Mouse (Mus musculus) neutrophil, adult 5-6 weeks (primary cell): Measurements from ENCODE around the gene Exosc7. TPM values are rescaled to one million over a fixed set of nuclear protein-coding genes. Genes with fewer than 3 reads are reported as not detected.

Experiments
- ATAC-seq: fragments of 151-379, 151-347 bp; 2 replicates; pipeline ENCODE4 v1.8.0; 2017; ENCODE audit warnings: mild to moderate bottlenecking, moderate TSS enrichment; ENCODE audit not compliant: insufficient number of reproducible peaks, poor library complexity, low FRiP score, severe bottlenecking; ENCODE audit errors: extremely low read depth
- total RNA-seq: library from RNA; stranded (forward); fragments of 200-1000 nt; gene quantifications from 2 replicates; pipeline ENCODE4 v1.2.3, GENCODE M21; 2017

Exosc7 gene
- total RNA-seq, 1 experiment from 2014 or later: 35.0 TPM

DNA sequence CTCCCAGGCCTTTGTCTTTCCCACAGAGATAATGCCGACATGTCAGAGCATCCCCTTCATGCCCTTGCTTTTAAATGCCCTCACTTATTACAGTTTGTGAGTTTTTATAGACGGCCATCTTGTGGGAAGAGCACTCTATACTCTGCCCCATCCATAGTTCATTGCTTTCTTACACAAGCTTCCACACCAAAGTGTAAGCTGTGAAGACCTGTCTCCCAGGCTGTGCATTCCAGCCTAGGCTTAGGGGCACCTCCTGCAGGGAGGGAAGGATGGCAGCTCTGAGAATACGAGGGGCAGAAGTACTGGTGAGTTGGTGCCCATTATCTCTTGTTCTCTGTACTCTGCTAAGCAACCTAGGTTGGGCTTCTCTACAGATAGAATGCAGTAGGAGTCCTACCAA lies 20.0 kb downstream of the Exosc7 start:
- ATAC-seq: no peak

DNA sequence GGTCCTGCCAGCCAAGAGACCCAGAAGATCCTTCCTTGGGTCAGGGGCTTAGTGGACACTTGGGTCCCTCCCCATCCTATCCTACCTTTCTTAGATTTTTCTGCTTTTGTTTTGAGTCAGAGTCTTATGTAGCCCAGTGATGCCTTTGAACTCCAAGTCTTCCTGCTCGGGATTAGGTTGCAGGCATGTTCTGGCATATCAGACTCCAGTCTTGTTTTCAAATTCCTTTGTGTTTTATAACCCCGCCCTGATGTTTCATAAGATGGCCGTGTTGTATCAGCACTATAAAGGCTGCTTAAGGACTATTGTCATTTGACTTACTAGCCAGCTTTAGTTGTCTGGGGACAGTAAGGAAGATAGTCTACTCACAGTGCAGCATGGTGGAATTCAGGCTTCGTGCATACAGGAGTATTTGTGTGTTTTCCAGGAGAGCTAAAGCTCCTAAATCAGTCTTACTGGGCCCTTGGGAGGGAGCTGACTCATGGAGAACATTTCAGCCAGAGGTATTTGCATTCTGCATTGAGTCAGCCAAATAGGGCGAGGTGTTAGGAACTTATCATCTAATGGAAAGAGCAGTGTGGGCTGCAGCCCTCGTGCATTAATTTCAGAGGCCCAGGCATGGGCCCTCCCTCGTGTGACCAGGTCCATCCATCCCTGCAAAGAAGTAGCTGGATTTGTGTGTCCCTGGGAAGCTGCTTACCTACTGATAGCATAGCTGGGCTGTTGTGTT lies 24.1 kb downstream of the Exosc7 start:
- ATAC-seq: no peak

DNA sequence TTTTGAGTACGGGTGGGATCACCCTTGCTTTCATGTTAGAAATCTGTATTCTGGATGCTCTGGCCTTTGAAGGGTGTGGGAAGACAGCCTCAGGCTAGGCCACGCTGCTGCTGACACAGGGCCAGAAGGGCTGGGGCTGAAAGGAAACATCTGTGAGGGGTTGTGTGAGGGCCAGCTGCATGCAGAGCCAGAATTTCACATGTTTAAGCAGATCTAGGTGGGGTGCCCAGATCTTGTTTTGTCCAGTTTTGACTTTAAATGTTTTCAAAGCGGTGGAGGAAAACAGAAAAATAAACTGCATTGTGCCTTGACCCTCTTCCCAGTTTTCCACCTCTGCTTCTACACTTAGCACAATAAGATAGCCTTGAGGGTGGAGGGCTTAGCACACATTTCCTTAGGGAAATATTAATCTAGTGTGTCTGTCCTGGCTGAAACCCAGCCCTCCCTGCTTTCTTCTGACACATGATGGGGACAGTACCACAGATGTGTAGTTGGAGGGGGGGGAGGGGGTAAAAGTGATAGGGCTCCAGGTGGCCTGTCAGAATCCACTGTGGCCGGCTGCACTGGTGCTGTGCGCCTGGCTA lies 26.0 kb downstream of the Exosc7 start:
- ATAC-seq: no peak

DNA sequence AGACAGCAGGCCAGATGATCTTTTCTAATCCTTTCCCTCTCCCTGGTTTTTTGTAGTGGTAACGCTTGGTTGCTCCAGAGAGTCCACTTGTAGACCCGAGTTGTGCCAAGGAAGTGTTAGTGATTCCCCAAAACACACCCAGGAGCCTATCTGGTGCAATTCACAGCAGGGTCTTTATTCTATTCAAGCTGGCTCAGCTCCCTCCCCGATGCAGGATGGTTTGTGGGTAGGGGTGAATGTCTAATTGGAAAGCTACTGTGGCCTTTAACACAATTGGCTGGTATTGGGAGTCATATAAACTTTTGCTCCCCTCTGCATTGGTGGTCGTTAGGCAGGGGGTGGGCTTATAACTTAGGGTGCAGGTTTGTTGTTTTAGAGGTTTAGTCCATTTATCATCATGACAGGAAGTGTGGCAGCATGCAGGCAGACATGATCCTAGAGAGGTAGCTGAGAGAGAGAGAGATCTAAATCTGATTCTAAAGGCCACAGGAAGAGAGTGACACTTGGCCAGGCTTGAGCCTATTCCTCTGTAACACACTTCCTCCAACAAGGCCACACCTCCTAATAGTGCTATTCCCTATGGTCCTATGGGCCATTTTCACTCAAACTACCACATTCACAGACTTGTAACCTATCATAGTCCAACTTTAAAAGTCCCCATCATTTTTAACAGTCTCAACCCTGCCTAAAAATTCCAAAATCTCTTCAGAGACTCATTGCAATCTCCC lies 27.0 kb downstream of the Exosc7 start:
- ATAC-seq: no peak

DNA sequence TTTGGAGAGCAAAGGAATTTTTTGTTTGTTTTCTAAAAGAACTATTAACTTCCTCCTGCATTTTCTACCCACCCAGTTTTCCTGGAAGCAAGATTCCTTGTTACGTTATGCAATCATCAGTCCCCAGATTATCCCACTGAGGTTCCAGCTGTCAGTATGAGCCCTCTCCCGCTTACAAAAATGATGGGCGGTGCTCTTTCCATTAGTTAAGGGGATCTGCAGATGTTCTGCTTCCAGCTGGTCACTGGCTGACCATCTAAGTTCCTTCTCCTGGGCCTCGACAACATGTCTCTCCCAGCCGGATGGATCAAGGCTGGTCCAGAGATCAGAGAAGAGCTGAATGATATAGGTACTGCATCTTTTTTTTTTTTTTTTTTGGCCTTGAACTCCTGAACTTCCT lies 35.4 kb downstream of the Exosc7 start:
- no peak for ATAC-seq

DNA sequence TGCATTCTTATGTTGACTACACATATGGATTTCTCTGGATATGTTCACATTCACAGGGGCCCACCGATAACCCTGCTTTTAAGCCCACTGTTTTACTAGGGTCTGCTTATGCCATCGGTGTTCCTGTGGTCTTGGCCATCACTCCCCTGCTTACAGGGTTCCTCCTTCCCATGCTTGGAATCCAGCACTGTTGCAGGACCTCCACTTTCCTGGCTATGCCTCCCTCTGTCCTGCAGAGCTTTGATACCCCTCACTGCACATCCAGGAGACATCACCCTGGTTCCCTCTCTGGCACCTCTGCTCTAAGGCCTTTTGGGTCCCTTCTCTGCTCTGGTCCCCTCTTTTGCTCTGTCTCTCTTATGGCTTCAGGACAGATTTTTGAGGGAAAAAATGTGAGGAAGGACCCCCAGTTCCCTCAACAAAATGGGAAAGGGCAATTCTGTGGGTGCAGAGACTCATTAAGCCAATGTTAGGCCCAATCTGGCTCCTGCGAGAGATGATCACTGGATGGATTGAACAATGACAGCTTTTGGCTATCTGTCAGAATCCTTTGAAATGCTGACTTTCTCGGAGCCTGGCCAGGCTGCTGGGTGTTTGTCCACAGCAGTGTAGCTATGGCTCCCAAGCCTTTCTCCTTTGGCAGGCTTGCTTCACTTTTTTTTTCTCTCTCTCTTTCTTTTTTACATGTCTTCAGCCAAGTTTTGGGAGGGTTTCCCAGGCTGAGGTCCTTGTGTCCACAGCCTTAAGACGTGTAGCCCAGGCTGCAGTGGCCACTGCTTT lies 37.4 kb downstream of the Exosc7 start, which contains the start of gene Clec3b:
Clec3b (plus strand) TSS at position 706 of the 780 bp plus-strand sequence.
- no peak for ATAC-seq

DNA sequence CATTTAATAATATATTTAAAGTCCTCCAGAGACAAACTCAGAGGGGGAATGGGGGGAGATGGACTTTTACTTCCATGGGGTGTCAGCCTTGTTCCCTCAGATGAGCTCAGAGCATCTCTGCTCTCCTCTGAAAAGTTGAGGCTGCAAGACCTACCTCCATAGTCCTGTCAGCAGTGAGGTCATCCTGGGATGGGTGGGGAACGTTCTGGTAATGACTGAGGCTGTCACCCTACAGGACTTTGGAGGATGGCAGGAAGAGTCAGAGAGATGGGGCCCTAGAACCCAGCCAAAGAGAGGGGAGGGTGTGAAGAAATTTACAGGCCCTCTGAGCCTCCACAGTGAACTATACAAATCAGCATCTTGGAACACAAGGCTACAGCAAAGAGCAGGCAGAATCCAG lies 38.5 kb downstream of the Exosc7 start:
- ATAC-seq: no peak

DNA sequence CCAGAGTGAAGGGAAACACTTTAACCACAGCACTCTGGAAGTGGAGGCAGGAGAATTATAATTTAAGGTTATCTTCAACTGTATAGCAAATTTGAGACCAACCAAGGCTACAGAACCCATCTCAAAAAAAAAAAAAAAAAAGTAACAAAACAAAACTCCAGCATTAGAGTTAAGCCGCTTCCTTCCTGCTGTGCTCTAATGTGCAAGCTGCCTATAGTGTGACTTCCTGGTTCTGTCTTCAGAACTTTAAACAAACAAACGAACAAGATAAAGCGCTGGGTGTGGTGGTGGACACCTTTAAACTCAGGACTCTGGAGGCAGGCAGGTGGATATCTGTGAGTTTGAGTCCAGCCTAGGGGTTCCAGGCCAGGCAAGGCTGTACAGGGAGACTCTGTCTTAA lies 39.0 kb downstream of the Exosc7 start:
- ATAC-seq: no peak

DNA sequence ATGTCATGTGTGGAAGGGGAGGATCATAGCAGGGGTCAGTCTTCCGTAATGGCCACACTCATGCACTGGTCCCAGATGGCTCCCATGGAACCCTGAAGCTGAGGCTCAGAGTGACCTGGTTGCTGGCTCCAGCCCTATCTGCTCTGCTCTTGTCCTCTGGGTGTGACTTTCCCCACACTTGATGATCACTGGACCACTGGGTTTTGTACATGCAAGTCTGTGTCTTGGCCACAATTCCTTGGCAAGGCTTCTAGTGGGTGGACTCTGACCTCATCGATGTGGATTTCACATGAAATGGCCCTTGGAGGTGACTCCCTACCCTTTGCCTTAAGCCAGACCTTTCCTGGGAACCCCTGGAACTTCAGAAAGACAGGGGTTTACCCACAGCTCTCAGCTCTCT lies 40.1 kb downstream of the Exosc7 start:
- no peak for ATAC-seq

DNA sequence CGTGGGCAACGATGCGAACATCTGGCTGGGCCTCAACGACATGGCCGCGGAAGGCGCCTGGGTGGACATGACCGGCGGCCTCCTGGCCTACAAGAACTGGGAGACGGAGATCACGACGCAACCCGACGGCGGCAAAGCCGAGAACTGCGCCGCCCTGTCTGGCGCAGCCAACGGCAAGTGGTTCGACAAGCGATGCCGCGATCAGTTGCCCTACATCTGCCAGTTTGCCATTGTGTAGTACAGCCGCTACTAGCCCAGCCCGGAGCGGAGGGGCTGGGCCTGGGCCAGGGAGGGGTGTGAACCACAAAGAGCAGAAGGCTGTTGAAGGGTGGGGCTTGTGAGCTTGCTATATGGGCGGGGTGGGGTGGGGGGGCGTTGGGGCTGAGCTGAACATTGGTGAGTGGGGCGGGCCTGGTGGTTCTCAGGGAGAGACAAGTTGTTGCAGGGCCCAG lies 43.9 kb downstream of the Exosc7 start:
- ATAC-seq: no peak

DNA sequence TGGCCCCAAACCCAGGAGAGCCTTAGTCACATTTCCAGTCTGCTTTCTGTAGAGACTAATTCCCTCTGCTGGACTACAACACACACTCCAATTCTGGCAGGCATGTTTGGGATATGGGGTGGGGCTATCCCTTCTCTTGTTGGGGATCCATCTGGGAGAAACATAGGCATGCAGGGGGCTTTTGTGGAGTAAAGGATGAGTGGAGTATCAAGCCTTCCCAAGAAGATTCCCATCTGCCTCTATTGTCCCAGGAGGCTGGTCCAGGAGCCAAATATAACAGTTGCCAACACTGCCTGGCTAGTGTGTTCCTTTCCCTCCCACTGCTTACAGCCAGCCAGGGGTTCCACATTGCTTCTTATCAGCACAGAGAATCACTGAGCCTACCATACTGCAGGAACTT lies 44.7 kb downstream of the Exosc7 start:
- ATAC-seq: no peak

DNA sequence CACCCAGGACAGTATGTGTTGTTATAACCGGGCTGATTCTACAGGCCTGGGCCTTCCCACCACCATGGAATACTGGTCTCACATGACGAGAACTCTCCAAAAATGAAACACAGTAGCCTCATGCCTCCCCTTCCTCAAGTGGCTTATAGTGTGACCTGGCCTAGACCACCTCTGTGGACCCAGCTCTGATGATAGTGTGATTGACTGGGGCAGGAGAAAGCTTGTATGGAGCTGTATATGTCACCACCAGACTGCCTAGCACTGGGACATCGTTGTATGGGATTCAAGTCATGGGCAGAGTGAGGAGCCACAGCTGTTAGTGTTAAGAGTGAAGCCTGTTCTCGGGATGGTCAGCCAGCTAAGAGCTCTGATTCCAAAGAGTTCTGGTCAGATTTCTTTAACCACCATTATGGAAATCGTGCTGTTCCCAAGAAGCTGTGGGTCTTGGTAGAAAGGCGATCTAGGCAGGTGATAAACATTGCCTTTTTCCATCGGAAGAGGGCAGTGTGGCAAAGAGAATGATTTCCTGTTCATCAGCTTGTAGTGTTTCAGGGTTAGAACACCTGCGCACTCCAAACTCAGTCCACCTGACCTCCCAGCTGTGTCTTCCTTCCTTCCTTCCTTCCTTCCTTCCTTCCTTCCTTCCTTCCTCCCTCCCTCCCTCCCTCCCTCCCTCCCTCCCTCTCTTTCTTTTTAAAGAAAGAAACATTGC lies 45.3 kb downstream of the Exosc7 start:
- no peak for ATAC-seq

DNA sequence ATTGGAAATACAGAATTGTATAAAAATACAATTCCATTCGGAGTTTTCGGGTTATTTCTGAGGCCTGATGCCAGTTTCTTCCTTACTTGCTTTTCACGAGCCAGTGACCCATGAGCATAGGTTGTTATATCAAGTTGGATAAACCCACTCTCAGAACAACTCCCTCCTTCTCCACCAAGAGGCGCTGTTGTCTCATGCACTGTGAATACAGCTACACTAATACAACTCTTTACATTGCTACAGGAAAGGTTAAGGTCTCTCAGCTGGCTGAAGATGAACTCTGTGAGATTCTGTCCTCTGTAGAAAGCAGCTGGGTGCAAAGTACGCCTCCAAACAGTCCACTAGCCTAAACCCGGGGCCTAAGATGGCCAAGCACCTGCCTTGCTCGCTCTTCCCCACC lies 46.3 kb downstream of the Exosc7 start:
- ATAC-seq: no peak

DNA sequence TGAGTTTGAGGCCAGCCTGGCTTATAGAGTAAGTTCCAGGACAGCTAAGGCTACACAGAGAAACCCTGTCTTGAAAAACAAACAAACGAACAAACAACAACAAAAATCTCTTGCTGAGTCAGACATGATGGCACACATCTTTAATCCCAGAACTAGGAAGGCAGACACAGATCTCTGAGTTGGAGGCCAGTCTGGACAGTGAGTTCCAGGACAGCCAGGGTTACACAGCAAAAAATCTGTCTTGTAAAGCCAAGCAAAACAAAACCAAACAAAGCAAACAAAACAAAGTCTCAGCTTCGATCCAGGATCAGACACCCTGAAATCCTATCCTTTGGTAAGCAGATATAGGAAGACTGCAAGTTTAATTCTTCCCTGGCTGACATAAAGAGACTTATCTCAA lies 48.8 kb downstream of the Exosc7 start:
- no peak for ATAC-seq

DNA sequence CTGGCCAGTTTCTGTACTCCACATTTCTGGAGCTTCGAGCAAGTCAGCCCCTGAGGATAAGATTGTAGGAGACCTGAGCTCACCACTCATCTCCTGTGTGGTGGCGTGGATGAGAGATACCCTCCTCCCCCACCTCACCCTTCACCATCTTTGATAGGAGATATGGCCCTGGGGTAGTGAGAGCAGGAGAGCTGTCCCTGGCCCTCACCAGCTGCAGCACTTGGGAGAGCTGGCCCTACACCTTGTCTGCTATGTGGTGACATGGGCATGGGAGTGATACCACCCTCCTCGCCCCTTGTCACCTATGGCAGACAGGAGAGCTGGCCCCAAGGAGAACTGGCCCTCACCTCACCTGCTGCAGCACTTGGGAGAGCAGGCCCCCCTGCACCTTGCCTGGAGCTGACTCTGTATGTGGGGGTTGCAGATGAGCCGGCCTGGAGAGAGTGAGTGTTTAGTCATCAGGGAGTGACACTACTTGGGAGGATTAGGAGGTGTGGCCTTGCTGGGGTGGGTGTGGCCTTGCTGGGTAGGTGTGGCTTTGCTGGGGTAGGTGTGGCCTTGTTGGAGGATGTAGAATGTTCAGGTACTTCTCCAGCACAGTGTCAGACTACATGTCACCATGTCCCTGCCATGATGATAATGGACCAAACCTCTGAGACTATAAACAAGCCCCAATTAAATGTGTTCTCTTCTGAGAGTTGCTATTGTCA lies 50.1 kb downstream of the Exosc7 start:
- no peak for ATAC-seq

DNA sequence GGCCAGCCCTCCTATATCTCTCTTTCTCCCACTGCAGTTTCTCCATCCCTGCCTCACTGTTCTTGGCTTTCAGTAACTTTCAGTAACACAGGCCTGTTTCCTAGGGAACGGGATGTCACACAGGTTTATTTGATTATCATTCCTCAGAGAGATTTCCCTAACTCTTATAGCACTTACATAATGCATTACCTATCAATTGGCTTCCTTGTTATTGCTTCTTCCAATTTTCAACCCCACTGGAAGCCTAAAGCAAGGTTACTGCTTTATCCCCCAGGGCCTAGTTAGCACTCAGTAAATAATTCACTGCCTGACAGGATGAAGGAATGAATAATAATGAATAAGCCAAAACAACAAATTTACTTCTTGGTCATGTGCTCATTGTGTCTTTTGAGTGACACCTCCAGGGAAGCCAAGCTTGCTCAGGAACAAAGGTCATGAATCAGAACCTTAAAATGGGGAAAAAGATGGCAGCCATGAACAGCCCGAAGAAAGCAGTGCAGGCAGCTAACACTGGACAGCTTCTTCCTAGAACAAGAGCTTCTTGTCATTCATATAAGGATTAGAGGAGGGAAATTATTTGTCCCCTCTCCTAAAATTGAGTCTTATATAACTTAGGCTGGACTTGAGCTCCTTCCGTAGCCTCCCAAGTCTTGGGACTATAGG lies 52.9 kb downstream of the Exosc7 start:
- no peak for ATAC-seq

DNA sequence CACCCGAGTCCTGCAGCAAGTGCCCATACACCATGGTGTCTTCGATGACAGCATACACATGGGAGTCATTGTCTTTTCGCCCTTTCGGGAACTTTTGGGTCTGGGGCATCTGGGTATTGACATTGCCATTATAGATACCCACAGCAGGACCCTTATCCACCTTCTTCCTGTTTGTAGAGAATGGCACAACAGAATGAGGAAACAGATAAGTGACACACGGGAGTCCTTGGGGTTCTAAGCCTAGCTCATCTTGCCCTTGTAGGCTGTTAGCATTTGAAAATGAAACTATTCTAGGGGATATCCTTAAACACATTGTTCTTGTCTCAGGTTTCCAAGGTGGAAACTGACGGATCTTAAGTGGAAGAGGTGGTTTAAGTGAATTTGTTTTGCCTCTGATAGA lies 60.7 kb downstream of the Exosc7 start:
- ATAC-seq: no peak

DNA sequence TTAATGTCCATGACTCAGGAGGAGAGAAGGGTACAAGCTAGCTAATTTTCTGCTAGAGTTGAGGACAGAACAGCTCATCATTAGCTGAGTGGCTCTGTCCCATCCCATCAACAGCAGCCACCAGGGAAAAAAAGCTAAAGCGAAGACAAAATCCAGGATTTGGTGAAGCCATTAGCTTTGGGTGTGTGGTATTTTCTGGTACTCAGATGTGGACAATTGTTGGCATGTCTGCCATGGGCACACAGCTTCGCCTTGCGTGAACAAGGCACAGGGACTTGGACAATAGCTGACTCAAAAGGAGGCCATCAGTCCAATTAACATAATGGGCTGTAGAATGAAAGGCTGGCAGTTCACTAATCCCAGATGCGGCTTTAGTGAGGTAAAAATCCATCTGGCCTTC lies 61.3 kb downstream of the Exosc7 start:
- no peak for ATAC-seq
